Mouse (Mus musculus): Measurements from ENCODE around the gene Tmem59l. TPM values are rescaled to one million over a fixed set of nuclear protein-coding genes. Genes with fewer than 3 reads are reported as not detected.

Gene Tmem59l
- polyA plus RNA-seq, 1 experiment: 524 TPM

GRCm38 (mm10) chr8:70438423-70438822, 48.7 kb downstream of the Tmem59l start:
- Histone ChIP-seq H3K4me1 (ENCODE audit: control insufficient read depth, insufficient read depth, low read length) (peaks cover 34% of the 10 kb centered on the region), H3K27me3 (ENCODE audit: control insufficient read depth, insufficient read depth, low read length) (no peaks in the 10 kb centered on the region), H3K4me3 (replicated peaks; ENCODE audit: insufficient read depth, low read depth, low read length) (peak overlapping the region; percentile 87), H3K27ac (ENCODE audit: insufficient read depth, low read length) (peak overlapping the region; percentile 35)
- TF ChIP-seq POLR2A (IDR thresholded peaks at IDR 0.05; ENCODE audit: borderline replicate concordance, insufficient read depth, low read length) (no peak), CTCF (IDR thresholded peaks at IDR 0.05; ENCODE audit: borderline replicate concordance, insufficient read depth, low read depth, low read length) (no peak)
- DNase-seq: no peak
- 32% methylated on average over 2 of the region's 2 CpGs for WGBS

DNA sequence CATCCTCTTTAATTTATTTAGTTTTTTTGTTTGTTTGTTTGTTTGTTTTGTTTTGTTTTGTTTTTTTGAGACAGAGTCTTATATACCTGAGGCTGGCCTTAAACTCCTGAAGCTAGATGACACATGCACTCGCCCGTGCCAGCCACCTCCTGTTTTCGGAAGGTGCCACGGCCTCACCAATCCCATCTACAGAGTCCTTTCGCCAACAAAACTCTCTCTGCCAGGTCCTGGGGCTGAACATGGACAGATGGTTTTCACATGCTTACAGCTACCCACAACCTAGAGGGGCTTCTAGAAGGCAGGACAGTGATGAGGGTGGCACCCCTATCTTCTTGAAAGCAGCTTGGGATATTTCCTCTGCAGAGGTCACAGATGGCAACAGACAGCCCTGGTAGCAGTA, 52.0 kb downstream of the Tmem59l start:
- 16% methylated on average over 5 of the region's 5 CpGs for WGBS
- TF ChIP-seq CTCF (IDR thresholded peaks at IDR 0.05; ENCODE audit: borderline replicate concordance, insufficient read depth, low read depth, low read length) (no peak), POLR2A (IDR thresholded peaks at IDR 0.05; ENCODE audit: borderline replicate concordance, insufficient read depth, low read length) (no peak)
- Histone ChIP-seq H3K4me1 (ENCODE audit: control insufficient read depth, insufficient read depth, low read length) (peaks cover 62% of the 10 kb centered on the region), H3K27ac (ENCODE audit: insufficient read depth, low read length) (peak overlapping the region; percentile 72), H3K27me3 (ENCODE audit: control insufficient read depth, insufficient read depth, low read length) (no peaks in the 10 kb centered on the region), H3K4me3 (replicated peaks; ENCODE audit: insufficient read depth, low read depth, low read length) (no peak overlapping the region)
- peak; percentile 64 to 73 for DNase-seq

Other genes starting within 250 kb of the Tmem59l start
- gene Homer3, start 204.5 kb downstream of the Tmem59l start, polyA plus RNA-seq (2012; rRNA removed): 262 and 322 TPM in 2 replicates
- 42.9 and 45.0 TPM in 2 replicates for gene Ddx49, start 184.9 kb downstream of the Tmem59l start, polyA plus RNA-seq (2012; rRNA removed)
- gene Cope, start 184.8 kb downstream of the Tmem59l start, polyA plus RNA-seq (2012; rRNA removed): 286 and 287 TPM in 2 replicates
- gene Cers1, start 171.6 kb downstream of the Tmem59l start, polyA plus RNA-seq (2012; rRNA removed): 55.5 and 56.8 TPM in 2 replicates
- 19.1 and 21.0 TPM in 2 replicates for gene Gdf1, start 157.5 kb downstream of the Tmem59l start, polyA plus RNA-seq (2012; rRNA removed)
- gene Upf1, start 134.1 kb downstream of the Tmem59l start, polyA plus RNA-seq (2012; rRNA removed): 37.9 and 41.3 TPM in 2 replicates
- gene Comp, start 113.8 kb downstream of the Tmem59l start, polyA plus RNA-seq (2012; rRNA removed): 2.2 and 3.1 TPM in 2 replicates
- 90.2 and 105 TPM in 2 replicates for gene Crtc1, start 47.8 kb downstream of the Tmem59l start, polyA plus RNA-seq (2012; rRNA removed)
- gene Klhl26, start 10.4 kb downstream of the Tmem59l start, polyA plus RNA-seq (2012; rRNA removed): 62.4 and 68.5 TPM in 2 replicates
- gene Crlf1, start 5.8 kb upstream of the Tmem59l start, polyA plus RNA-seq (2012; rRNA removed): 3.8 and 4.0 TPM in 2 replicates
- 184 and 189 TPM in 2 replicates for gene Rex1bd, start 19.4 kb upstream of the Tmem59l start, polyA plus RNA-seq (2012; rRNA removed)
- gene Uba52, start 23.4 kb upstream of the Tmem59l start, polyA plus RNA-seq (2012; rRNA removed): 920 and 977 TPM in 2 replicates
- 531 and 552 TPM in 2 replicates for gene Fkbp8, start 40.4 kb upstream of the Tmem59l start, polyA plus RNA-seq (2012; rRNA removed)
- gene Kxd1, start 40.6 kb upstream of the Tmem59l start, polyA plus RNA-seq (2012; rRNA removed): 63.4 and 65.9 TPM in 2 replicates
- gene Ell, start 52.1 kb upstream of the Tmem59l start, polyA plus RNA-seq (2012; rRNA removed): 27.9 and 29.1 TPM in 2 replicates
- 55.3 and 61.4 TPM in 2 replicates for gene Isyna1, start 107.0 kb upstream of the Tmem59l start, polyA plus RNA-seq (2012; rRNA removed)
- gene Ssbp4, start 121.5 kb upstream of the Tmem59l start, polyA plus RNA-seq (2012; rRNA removed): 172 and 181 TPM in 2 replicates
- gene Lrrc25, start 128.8 kb upstream of the Tmem59l start, polyA plus RNA-seq (2012; rRNA removed): 0.30 and 0.33 TPM in 2 replicates
- 0.28 and 0.51 TPM in 2 replicates for gene Gdf15, start 145.1 kb upstream of the Tmem59l start, polyA plus RNA-seq (2012; rRNA removed)
- gene Pgpep1, start 173.0 kb upstream of the Tmem59l start, polyA plus RNA-seq (2012; rRNA removed): 28.3 and 32.5 TPM in 2 replicates
- gene Lsm4, start 185.9 kb upstream of the Tmem59l start, polyA plus RNA-seq (2012; rRNA removed): 113 and 117 TPM in 2 replicates
- 252 and 274 TPM in 2 replicates for gene Jund, start 211.6 kb upstream of the Tmem59l start, polyA plus RNA-seq (2012; rRNA removed)
- gene Iqcn, start 216.1 kb upstream of the Tmem59l start, polyA plus RNA-seq (2012; rRNA removed): 0.08 and 0.11 TPM in 2 replicates
- 0.13 TPM in 1 of 2 replicates, not detected in the other for gene Gm3336, start 231.2 kb upstream of the Tmem59l start, polyA plus RNA-seq (2012; rRNA removed)
- 2.5 and 3.0 TPM in 2 replicates for gene Pde4c, start 236.4 kb upstream of the Tmem59l start, polyA plus RNA-seq (2012; rRNA removed)

Measured in cerebellum, adult 2 months (tissue).